In the genomic region with DNA sequence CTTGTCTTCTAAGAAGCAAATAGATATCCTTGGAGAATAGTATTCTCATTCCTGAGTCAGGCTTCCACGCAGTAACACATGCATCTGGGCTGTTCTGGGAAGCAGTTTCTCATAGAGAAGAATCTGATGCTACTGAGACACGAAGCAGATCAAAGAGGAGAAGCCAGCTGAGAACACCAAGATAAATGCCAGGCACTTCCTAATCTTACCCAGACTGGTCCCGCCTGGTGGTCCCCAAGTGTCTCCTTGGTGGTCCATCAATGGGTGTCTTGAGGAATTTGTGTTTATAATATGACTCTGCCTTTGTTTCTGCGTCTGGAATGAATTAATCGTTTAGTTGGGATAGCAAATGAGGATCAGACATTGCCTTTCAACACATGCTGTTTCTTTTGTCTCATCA, we compare ENCODE assay signal across 17 mouse cellular contexts.
DNase-seq lines count a peak whose midpoint lies in the region; ATAC-seq lines count a peak whose summit lies in the region.
"Had no signal": no experiment of that assay in that cellular context is flagged by ENCODE, and none has a peak within 500 bp of the region (broad histone marks: within the 10 kb centered on the region; RNA-seq: fewer than 3 reads in every experiment).

No protein-coding gene starts in this region.

- DNase-seq in hindbrain, embryonic 11.5 days (ENCODE audit: low spot score), result peak; percentile 12
- peak; percentile 8 for DNase-seq in right cerebral cortex, postnatal 25 days
- DNase-seq in right cerebral cortex, postnatal 36 days (ENCODE audit: low spot score in 2 of 2), result no peak
- no peak for DNase-seq in kidney, postnatal 36 days
- no peak for DNase-seq in kidney, adult 8-10 months
- DNase-seq: cerebellum, adult 11 months; gastrocnemius, postnatal 36 days had no signal

- ATAC-seq in hindbrain, embryonic 11.5 days (ENCODE audit: low FRiP score), result no peak
- ATAC-seq in hindbrain, embryonic 12.5 days (ENCODE audit: low FRiP score), result no peak
- ATAC-seq in embryonic facial prominence, embryonic 13.5 days (ENCODE audit: insufficient number of reproducible peaks, insufficient read depth, low FRiP score, low TSS enrichment, low read depth), result no peak
- ATAC-seq: forebrain, embryonic 15.5 days; lung, postnatal 0 days; midbrain, embryonic 13.5 days; Patski had no signal

- H3K4me3 ChIP-seq in hindbrain, embryonic 11.5 days (ENCODE audit: low read depth, low read length), result no peak overlapping the region
- no peak overlapping the region for H3K4me3 ChIP-seq in hindbrain, embryonic 12.5 days
- no peak overlapping the region for H3K4me3 ChIP-seq in embryonic facial prominence, embryonic 13.5 days
- H3K4me3 ChIP-seq: forebrain, embryonic 15.5 days; heart, embryonic 15.5 days; hindbrain, embryonic 15.5 days; midbrain, embryonic 13.5 days; neural tube, embryonic 12.5 days had no signal

- no peak overlapping the region for H3K9ac ChIP-seq in hindbrain, embryonic 11.5 days (ENCODE audit: low read depth, low read length)
- no peak overlapping the region for H3K9ac ChIP-seq in hindbrain, embryonic 12.5 days
- H3K9ac ChIP-seq in embryonic facial prominence, embryonic 13.5 days, result no peak overlapping the region
- H3K9ac ChIP-seq: forebrain, embryonic 15.5 days; heart, embryonic 15.5 days; hindbrain, embryonic 15.5 days; midbrain, embryonic 13.5 days; neural tube, embryonic 12.5 days had no signal

- no peaks in the 10 kb centered on the region for H3K36me3 ChIP-seq in hindbrain, embryonic 11.5 days (ENCODE audit: control insufficient read depth, insufficient read depth, low read length)
- H3K36me3 ChIP-seq in hindbrain, embryonic 12.5 days, result no peaks in the 10 kb centered on the region
- H3K36me3 ChIP-seq in embryonic facial prominence, embryonic 13.5 days, result no peaks in the 10 kb centered on the region
- H3K36me3 ChIP-seq: forebrain, embryonic 15.5 days; heart, embryonic 15.5 days; hindbrain, embryonic 15.5 days; midbrain, embryonic 13.5 days; neural tube, embryonic 12.5 days had no signal

- H3K9me3 ChIP-seq in hindbrain, embryonic 11.5 days (ENCODE audit: control insufficient read depth, low read length), result no peaks in the 10 kb centered on the region
- no peaks in the 10 kb centered on the region for H3K9me3 ChIP-seq in hindbrain, embryonic 12.5 days (replicated peaks)
- no peaks in the 10 kb centered on the region for H3K9me3 ChIP-seq in embryonic facial prominence, embryonic 13.5 days
- H3K9me3 ChIP-seq: forebrain, embryonic 15.5 days; heart, embryonic 15.5 days; hindbrain, embryonic 15.5 days; midbrain, embryonic 13.5 days; neural tube, embryonic 12.5 days had no signal

- WGBS in hindbrain, embryonic 11.5 days, result 43% methylated on average over 5 of the region's 5 CpGs
- 37% methylated on average over 5 of the region's 5 CpGs for WGBS in hindbrain, embryonic 12.5 days
- WGBS in embryonic facial prominence, embryonic 13.5 days, result 19% methylated on average over 5 of the region's 5 CpGs

- H3K4me1 ChIP-seq in hindbrain, embryonic 11.5 days (replicated peaks; ENCODE audit: control insufficient read depth, insufficient read depth, low read length), result no peaks in the 10 kb centered on the region
- H3K4me1 ChIP-seq in hindbrain, embryonic 12.5 days, result peaks cover 2% of the 10 kb centered on the region; the same call in 1 of the 2 replicates
- H3K4me1 ChIP-seq in embryonic facial prominence, embryonic 13.5 days, result peaks cover 5% of the 10 kb centered on the region
- H3K4me1 ChIP-seq: forebrain, embryonic 15.5 days; hindbrain, embryonic 15.5 days; midbrain, embryonic 13.5 days; neural tube, embryonic 12.5 days had no signal

- H3K27me3 ChIP-seq in hindbrain, embryonic 11.5 days (ENCODE audit: control insufficient read depth, insufficient read depth, low read length), result no peaks in the 10 kb centered on the region
- H3K27me3 ChIP-seq in hindbrain, embryonic 12.5 days, result no peaks in the 10 kb centered on the region
- H3K27me3 ChIP-seq in embryonic facial prominence, embryonic 13.5 days, result no peaks in the 10 kb centered on the region
- H3K27me3 ChIP-seq: forebrain, embryonic 15.5 days; heart, embryonic 15.5 days; hindbrain, embryonic 15.5 days; midbrain, embryonic 13.5 days; neural tube, embryonic 12.5 days; Patski had no signal

- no peak overlapping the region for H3K4me2 ChIP-seq in hindbrain, embryonic 11.5 days (replicated peaks; ENCODE audit: low read depth, low read length)
- H3K4me2 ChIP-seq in hindbrain, embryonic 12.5 days (replicated peaks), result no peak overlapping the region
- peak overlapping the region; percentile 27; the same call in 1 of the 2 replicates for H3K4me2 ChIP-seq in embryonic facial prominence, embryonic 13.5 days
- H3K4me2 ChIP-seq: forebrain, embryonic 15.5 days; heart, embryonic 15.5 days; hindbrain, embryonic 15.5 days; liver, embryonic 11.5 days; midbrain, embryonic 13.5 days; neural tube, embryonic 12.5 days had no signal

- no peak overlapping the region for H3K27ac ChIP-seq in hindbrain, embryonic 11.5 days (ENCODE audit: low read depth, low read length)
- H3K27ac ChIP-seq in hindbrain, embryonic 12.5 days, result no peak overlapping the region
- H3K27ac ChIP-seq in embryonic facial prominence, embryonic 13.5 days, result no peak overlapping the region
- H3K27ac ChIP-seq: forebrain, embryonic 15.5 days; heart, embryonic 15.5 days; hindbrain, embryonic 15.5 days; midbrain, embryonic 13.5 days; neural tube, embryonic 12.5 days had no signal

Comparison
In these comparisons a context has a peak if more than half of its experiments do, and no peak if none do; other contexts are left out.
1. DNase-seq: peak in hindbrain, embryonic 11.5 days (single experiment) and right cerebral cortex, postnatal 25 days (single experiment); none in right cerebral cortex, postnatal 36 days (0 of 2), kidney, postnatal 36 days (0 of 2) and kidney, adult 8-10 months (0 of 2).